Mouse (Mus musculus): ENCODE data around the gene D030056L22Rik.

D030056L22Rik gene

DNA sequence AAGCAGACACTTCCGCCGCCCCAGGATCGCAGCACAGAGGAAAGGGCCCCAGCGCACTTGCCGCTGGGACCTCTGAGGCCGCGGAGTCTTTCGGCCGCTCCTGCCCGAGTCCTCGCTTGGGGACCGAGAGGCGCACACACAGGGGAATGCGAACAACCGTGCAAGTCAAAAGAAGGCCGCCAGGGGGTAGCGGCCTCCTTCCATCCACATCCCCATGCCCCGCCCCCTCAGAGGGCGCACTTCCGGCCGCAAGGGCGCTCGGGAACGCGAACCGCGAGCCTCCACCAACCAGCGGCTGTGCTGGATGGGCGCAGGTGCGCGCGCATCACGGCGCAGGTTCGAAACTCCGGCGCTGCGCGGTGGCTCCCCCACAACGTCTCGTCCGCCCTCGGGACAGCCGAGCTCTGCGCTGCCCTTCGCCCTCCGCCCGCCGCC is at the start of gene D030056L22Rik:
Gene D030056L22Rik, plus strand, starts transcription at position 328 of the 435 bp plus-strand sequence.
- peak; percentile 99 for DNase-seq

DNA sequence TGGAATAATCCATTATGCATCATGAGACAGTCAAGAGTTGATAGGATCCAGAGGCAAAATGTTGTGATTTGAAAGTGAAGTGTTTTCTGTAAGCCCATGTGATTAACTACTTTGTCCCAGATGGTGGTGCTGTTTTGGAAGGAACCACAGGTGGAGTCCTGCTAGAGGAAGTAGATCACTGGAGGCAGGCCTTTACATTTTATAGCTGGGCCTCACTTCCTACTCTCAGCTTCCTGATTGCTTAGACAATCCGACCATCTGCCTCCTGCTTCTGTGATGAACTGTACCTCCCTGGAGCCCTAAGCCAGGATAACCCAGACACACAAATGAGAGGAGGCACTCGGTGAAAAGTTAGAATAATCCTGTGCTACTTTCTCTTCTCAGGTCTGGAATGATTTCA is 49.1 kb upstream of the D030056L22Rik start:
- DNase-seq = no peak

DNA sequence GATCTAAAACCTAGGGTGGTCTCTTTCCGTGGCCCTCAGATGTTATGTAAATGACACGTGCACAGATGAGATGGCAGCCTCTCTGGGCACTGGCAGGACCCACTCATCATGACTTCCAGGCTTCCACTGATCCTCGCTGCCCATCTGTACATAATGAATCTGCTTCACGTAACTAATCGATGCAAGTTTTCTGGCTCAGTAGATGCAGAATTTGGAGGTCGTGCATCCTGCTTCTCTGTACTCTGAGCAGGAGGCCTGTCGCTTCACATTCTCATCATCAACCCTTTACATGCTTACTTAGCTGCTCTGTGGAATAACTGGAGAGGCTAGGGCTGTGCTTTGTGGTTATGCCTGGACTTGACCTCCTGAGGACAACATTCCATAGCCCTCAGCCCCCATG is 46.0 kb upstream of the D030056L22Rik start:
- no peak for DNase-seq

DNA sequence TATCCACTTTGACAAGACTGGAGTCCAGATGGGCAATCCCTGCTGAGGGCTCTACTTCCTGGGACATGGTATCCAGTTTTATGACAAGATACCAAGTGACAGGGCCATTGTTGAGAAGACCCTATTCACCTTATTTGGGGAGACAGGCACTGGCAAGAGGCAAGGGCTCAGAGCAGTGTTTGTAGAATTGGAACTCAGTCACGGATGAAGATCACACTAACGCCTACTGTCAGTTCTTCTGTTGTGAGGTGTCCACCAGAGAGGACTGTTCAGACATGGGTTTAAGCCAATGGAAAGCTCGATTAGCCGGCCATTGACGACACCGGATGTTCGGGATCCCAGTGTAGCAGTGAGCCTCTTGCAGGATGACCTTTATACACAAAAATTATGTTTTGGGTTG is 43.4 kb upstream of the D030056L22Rik start:
- DNase-seq = no peak

DNA sequence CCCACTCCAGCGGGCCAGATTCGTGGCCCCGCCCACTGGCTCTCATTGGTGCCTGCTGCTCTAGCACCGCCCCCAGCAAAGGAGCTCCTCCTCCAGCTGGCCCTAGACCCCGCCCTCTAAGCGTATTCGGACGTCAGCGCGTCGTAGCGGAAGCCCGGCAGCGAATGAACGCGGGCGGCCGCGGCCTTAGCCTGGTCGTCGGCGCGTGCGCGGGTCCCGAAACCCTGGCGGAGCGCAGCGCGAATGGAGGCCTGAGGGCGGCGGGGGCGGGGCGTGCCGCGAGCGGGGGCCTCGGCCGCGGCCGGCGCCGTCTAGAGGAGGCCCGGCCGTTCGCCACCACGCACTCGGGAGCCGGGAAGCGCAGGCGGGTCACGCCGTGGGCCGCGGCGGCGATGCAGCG is 42.4 kb upstream of the D030056L22Rik start, which contains the start of gene Carnmt1:
Gene Carnmt1, plus strand, starts transcription at position 157 of the 400 bp plus-strand sequence.
- peak; percentile 99 for DNase-seq

DNA sequence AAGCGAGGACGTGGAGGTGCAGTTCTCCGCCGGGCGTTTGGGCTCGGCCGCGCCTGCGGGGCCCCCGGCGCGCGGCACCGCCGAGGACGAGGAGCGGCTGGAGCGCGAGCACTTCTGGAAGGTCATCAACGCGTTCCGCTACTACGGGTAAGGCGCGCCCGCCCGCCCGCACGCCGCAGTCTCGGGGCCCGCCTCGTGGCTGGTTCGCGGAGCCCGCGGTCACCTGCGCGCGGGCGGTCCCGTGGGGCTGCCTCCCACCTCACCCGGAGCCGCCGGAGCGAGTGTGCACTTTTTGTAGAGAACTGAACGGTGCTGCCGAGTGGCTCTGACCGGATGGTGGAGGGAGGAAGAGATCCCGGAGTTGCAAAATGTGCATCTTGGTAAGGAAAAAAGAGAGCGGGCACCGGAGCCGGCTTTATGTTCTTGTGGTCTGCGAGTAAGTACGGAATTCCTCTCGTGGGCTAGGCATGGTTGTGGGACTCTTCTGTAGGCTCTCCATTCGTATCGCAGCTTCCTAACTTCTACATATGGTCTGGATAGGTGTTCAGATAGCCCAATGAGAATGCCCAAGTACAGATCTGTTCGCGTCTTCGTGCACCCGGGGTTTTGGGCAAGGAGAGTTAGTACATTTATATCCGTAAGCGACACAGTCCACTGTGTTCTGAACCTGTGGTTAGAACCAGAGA is 41.8 kb upstream of the D030056L22Rik start:
- DNase-seq = peak; percentile 49

- peak; percentile 25 for DNase-seq
Measured at GRCm38 (mm10) chr19:18672498-18672897, 40.5 kb upstream of the D030056L22Rik start.

DNA sequence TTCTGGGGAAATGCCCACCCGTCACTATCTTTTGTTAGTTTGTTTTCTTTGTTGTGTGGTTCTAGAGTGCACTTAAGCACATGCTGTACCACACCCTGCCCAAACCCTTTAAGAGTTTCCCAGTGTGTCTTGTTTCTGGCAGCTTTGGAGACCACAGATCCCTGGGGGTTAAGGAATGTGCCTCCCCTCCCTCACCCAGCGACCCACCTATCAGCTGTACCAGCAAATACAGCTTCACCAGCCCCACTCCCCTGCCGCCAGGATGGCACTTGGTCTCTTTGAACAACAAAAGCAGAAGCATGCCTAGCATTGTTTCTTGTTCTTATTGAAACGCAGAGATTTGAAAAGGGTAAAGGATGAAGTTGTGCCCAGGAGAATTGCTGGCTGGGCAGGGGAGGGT is 39.9 kb upstream of the D030056L22Rik start:
- DNase-seq = peak; percentile 17

- DNase-seq = no peak
Measured at GRCm38 (mm10) chr19:18682142-18682541, 30.9 kb upstream of the D030056L22Rik start.

GRCm38 (mm10) chr19:18687556-18687955 is 25.4 kb upstream of the D030056L22Rik start:
- DNase-seq = peak; percentile 76

DNA sequence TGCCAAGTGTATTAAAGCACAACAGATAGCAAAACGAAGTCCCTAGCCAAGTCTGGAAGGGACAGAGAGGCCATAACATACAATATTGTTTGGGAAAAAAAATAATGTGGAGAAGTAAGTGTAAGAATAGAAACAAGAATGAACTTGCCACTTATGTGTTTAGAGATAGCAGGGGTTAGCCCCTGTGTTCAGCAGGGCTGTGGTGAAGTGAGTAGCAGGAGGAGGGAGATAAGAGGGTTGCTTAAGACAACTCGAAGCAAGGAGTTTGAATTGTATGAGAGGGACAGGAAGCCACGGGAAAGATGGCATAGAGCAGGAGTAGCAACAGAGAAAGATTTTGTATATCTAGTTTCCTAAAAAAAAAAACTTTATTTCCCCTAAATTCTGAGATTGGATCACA is 20.8 kb upstream of the D030056L22Rik start:
- DNase-seq = no peak

GRCm38 (mm10) chr19:18692768-18693167 is 20.2 kb upstream of the D030056L22Rik start:
- no peak for DNase-seq

DNA sequence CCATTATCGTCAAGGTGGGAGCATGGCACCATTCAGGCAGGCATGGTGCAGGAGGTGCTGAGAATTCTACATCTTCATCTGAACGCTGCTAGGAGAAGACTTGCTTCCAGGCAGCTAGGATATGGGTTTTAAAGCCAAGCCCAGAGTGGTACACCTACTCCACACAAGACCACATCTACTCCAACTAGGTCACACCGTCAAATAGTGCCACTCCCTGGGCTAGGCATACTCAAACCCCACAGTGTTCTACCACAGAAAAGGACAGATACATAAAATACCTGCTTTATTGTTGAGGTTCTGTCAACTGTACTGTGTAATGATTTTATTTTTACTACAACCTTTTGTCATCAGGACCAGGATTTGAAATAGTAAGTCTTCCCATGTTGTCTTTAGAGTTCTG is 17.9 kb upstream of the D030056L22Rik start:
- no peak for DNase-seq

- no peak for DNase-seq
Measured at GRCm38 (mm10) chr19:18695552-18695951, 17.4 kb upstream of the D030056L22Rik start.

DNA sequence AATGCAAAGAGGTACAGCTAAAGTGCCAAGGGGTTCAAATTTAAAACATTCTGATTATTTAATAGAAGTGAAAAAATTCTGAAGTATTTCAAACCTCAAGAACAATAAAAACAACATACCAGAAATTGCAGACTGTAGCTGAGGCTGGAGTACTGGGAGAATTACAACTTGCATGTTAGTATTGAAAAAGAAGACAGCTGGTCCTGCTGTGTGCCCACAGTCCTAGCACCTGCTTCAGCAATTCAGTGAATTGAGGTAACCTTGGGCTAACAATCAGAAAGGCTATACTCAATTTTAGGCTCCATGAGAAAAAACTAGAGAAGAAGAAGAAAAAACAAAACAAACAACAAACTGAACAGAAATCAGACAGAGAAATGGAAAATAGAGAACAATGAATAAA is 4.9 kb upstream of the D030056L22Rik start:
- DNase-seq = no peak

DNA sequence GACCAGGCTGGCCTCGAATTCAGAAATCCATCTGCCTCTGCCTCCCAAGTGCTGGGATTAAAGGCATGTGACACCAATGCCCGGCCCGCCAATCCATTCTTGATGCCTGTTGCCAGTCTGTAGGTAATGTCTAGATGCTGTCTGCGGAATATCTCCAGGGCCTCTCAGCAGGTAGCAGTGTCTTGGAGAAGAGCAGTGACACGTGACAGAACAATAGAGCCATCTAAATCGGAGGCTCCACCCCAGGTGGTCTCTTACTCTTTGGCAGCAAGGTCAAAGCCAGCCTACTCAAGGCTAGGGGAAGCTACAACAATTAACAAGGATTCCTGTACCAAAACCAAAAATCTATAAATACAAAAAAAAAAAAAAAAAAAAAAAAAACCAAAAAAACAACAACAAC is 2.1 kb upstream of the D030056L22Rik start:
- DNase-seq = no peak

DNA sequence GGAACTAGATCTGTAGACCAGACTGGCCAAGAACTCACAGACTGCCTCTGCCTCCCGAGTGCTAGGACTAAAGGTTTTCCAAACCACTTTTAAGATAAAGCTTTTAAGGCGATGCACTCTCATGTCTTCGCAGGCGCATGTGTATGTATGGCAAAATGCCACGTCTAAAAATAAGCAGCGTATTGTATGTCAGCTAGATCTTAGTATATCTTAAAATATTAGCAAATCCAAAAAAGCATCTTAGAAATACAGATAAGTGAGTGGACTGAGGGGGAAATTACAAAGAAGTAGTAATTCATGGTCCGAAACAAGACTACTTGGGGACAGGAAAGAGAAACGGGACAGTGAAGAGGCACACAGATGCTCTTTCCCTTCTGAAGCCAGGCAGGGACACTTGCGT is 1.4 kb upstream of the D030056L22Rik start:
- no peak for DNase-seq

DNA sequence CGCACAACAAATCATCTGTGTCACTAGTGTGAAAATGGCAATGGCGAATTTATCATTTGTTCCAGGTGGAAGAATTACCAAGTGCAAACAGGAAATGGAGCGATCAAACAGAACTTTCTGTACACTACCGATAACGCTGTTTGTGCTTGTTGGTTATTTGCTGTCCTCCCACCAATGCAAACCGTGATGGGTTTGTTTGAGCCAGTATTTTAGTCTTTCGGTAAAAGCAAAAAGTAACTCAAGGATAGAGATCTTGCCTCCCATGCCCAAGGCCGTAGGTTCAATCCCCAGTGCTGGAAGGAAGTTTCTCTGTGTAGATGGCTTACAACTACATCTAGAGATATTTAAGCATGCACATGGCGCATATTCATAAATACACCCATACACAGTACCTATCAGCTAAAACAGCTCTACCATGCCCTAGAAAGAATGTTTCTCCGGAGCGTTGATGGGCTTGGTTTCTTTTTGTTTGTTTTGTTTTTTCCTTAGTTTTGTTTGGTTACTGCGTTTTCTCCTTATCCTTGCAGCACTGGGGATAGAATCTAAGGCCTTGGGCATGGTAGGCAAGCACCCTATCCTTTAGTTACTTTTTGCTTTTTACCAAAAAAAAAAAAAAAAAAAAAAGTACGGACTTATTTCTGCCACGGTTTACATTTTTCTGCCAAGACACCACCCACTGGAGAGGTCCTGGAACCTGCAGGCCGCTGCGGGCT is 684 bp upstream of the D030056L22Rik start:
- no peak for DNase-seq

GRCm38 (mm10) chr19:18713357-18713756 is 364 bp downstream of the D030056L22Rik start:
- peak; percentile 58 for DNase-seq

- peak; percentile 94 for DNase-seq
Measured at GRCm38 (mm10) chr19:18716374-18716773, 3.4 kb downstream of the D030056L22Rik start.

GRCm38 (mm10) chr19:18720337-18720736 is 7.3 kb downstream of the D030056L22Rik start:
- no peak for DNase-seq

DNA sequence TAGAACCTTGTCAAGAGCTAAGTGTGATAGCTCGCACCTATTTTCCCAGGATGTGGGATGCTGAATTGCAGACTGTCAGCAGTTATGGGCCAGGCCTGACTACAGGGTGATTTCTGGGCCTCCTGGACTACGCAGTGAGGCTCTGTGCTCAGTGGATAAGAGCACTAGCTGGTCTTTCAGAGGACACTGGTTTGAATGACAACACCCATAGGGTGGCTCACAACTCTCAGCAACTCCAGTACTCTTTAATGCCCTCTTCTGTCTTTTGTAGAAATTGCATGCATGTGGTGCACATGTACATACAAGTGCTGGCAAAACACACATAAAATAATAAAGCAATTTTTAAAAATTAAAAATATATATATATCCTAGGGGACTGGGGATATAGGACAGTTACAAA is 12.2 kb downstream of the D030056L22Rik start:
- DNase-seq = no peak

- no peak for DNase-seq
Measured at GRCm38 (mm10) chr19:18730255-18730654, 17.3 kb downstream of the D030056L22Rik start.

GRCm38 (mm10) chr19:18731077-18731476 is 18.1 kb downstream of the D030056L22Rik start:
- DNase-seq = no peak

All from lung, postnatal 36 days (tissue).